Mouse (Mus musculus): Measurements from ENCODE around the gene Rfc4.

DNA sequence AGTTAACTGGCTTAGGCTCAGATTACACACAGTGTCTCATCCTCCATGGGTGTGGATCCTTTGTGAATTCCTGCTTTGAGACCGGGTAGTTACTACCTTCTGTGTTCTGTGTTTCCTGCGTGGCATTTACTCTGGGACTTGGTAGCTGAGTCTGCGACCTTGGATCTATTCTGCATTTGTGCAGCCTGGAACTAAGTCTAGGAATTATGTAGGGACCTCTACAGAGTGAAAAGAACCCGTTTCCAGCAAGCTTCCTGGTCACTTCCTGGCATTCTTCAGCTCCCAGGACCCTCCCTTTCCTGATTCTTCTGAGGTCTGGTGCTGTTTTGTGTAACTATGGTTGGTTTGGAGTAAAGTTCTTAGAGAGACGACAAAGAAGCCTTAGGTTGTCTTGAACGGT, 36.9 kb upstream of the Rfc4 start:
- TF ChIP-seq ZNF384 (IDR thresholded peaks at IDR 0.05; ENCODE audit: low read depth, low read length) (no peak), HCFC1 (IDR thresholded peaks at IDR 0.05; ENCODE audit: borderline replicate concordance, insufficient read depth, low read length) (no peak), CHD2 (IDR thresholded peaks at IDR 0.05; ENCODE audit: low read depth, low read length) (no peak), ZC3H11A (IDR thresholded peaks at IDR 0.05; ENCODE audit: borderline replicate concordance, low read depth, low read length) (no peak)
